Mouse (Mus musculus) frontal cortex, adult (tissue): ENCODE data around the gene Abhd14a.

Experiments
- ATAC-seq: cut with Nextera tagmentation; 2 replicates; pipeline ENCODE4 v1.9.2; 2017; ENCODE audit warnings: mild to moderate bottlenecking, moderate library complexity, mixed read lengths; ENCODE audit not compliant: low TSS enrichment

Gene Abhd14a

DNA sequence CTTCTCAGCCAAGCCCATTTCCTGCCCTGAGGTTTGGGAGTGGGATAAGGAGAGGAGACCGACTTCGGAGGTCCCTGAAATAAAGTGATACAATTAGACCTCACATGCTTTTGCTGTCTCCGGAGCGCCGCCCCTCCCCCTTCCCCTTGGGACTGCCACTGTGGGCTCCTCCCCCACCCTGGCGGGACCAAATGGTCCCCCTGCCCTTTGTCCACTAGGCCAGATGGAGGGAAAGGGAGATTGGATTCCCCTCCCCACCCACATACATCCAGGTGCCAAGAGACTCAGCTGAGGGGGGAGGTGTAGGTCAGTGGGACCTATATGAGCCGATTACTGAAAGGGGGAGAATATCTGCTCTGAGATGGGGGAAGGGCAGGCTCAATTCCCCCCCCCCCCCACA lies 5.3 kb upstream of the Abhd14a start:
- no peak for ATAC-seq

DNA sequence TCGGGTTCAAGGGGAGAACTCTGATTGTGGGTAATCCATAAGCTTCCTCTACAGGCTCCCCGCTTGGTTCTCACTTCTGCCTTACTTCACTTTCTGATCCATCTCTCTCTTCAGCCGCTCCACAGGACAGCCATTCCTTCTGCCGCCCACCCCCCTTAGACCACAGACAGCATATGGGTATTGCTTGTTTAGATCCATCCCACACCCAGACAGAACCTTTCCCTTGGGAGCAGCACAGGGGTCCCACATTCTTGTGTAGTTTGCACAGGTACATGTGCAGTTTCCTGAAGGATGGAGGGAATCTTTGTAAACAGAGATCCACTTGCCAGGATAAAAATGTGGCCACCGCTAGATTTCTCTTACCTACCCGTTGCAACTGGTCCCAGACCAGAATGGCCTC lies 4.9 kb upstream of the Abhd14a start:
- ATAC-seq, result no peak

DNA sequence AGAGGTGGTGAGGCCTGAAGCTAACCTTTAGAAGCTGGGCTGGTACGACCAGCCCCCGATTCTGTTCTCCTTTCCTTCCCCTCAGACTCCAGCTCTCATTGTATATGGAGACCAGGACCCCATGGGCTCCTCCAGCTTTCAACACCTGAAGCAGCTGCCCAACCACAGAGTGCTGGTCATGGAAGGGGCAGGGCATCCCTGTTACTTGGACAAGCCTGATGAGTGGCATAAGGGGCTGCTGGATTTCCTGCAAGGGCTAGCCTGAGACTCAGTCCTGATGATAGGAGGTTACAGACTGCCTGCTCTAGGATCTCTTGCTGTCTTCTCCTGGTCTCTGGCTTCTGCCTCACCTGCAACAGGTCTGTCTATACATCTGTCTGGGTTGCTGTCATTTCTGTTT lies 4.4 kb upstream of the Abhd14a start:
- ATAC-seq, result no peak

DNA sequence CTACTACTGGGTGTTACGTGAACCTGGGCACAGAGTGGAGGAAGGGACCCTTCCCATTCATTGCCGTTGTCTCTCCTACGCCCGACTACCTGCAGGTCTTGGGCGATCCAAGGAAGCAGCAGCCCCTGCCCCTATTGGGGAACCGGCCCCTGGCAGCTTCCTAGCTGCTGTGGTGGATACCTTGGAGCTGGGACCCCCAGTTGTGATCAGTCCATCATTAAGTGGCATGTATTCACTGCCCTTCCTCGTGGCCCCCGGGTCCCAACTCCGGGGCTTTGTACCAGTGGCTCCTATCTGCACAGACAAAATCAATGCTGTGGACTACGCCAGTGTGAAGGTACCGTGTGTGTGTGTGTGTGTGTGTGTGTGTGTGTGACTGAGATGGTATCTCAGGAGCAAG lies 3.8 kb upstream of the Abhd14a start:
- no peak for ATAC-seq

DNA sequence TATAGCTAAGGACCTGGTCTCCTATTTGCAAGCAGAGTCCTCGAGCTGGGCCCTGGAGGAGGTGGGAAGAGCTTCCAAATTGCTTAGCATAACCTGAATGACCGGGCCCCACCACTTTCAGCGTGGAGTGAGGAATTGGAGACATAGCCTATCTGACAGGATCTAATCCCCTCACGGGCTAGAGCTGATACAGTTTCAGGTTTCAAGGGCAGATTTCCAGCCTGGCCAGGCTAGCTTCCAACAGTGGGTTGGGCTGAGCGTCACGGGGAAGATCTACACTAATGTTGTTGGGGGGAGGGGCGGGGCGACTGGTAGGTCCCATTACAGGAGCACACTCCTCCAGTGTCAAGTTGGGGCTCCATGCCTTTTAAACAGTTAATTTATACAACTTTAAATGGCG lies 3.2 kb upstream of the Abhd14a start:
- ATAC-seq, result no peak

DNA sequence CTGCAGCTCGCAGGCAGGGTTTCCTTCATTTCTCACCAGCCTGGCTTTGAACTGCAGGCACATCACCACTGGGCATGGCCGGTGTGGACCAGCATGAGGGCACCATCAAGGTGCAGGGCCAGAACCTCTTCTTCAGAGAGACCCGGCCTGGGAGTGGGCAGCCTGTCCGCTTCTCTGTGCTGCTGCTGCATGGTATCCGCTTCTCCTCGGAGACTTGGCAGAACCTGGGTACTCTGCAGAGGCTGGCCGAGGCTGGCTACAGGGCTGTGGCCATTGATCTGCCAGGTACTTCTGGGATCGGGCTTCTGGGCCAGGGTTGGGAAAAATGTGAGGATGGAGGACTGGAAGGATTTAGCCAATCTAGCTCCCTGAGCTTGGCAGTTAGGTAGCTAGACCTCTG lies 2.5 kb upstream of the Abhd14a start:
- ATAC-seq, result no peak

DNA sequence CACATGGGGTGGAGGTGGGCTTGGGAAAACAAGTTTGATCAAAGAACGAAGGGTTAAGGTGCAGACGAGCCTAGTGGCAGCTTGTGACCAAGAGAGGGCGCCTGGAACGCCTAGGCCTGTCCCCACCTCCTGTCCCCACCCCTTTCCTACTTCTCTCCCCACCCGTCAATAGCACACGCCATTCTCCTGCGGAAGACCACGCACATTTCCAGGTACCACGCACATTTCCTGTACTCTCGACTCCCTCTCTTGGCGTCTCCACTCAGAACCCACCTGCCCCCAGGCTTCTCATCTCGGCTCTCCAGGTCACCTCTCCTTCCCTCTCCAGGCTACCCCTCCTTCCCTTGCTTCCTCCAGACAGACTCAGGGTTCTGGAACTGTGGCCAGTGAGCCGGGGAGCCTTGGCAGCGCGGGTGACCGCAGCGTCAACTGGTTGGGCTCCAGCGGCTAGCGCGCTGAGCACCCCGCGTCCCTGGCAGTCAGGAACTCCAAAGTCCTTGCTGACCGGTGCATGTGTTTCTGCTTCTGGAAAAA lies 1.1 kb upstream of the Abhd14a start:
- peak; percentile 58 for ATAC-seq

DNA sequence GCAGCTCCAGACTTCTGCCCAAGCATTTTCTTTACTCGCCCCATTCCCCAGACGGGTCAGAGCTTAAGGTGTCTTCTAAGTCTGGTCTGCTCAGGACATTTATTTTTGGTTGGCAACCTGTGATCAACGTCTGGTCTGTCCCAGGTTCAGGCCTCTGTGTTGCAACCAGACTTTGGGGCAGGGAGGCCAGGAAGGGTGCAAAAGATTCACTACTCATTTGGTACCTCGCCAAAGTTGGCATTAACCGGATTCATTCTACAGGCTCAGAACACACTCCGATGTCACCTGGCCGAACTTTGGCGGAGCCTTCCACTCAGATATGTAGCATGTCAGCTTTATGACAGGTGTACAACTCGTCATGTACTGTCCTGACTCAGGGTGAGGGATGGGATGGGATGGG lies 473 bp upstream of the Abhd14a start:
- no peak for ATAC-seq

DNA sequence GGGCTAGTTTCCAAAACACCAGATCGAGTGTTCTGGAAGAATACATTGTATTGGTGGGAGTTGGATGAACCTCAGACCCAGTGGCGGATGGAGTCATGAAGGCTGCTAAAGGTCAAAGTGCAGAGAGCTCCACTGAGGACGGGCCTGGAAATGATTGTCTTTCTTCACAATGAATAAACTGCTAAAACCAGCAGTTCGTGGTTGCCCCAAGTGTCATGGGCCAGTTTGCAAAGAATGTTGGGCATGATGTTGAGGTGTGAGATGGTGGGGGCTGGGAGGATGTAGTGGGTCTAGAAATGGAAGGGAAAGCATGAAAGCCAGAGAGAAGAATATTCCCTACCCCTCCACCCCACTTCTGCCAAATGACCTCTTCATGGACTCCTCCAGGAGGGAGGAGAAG lies 2.6 kb downstream of the Abhd14a start:
- ATAC-seq, result no peak

DNA sequence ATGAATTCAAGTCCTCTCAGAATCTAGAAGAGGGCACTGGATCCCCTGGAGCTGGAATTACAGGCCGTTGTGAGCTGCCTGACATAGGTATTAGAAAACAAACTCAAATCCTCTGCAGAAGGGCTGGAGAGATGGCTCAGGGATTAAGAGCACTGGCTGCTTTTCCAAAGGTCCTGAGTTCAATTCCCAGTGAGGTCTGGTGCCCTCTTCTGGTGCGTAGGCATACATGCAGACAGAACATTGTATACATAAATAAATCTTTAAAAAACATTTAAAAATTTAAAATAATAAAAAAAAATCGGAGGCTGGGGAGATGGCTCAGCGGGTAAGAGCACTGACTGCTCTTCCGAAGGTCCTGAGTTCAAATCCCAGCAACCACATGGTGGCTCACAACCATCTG lies 4.8 kb downstream of the Abhd14a start:
- ATAC-seq, result no peak

DNA sequence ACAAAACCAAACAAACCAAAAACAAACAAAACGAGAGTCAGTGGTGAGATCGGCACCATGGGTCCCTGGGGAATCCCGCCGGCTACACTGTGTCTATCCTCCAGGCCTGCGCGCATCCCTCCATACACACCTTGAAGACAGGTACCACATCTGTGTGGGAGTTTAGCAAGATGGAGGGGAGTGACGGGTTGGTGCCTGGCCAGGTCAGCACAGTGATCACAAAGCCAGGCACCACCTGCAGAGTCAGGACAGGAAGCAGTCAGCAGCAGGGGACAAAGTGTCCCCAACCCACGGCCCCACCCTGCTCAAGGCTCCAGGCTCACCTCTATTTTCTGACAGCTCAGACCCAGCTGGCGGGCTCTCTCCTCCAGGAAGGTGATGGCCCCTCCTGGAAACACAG lies 10.9 kb downstream of the Abhd14a start:
- ATAC-seq, result no peak

DNA sequence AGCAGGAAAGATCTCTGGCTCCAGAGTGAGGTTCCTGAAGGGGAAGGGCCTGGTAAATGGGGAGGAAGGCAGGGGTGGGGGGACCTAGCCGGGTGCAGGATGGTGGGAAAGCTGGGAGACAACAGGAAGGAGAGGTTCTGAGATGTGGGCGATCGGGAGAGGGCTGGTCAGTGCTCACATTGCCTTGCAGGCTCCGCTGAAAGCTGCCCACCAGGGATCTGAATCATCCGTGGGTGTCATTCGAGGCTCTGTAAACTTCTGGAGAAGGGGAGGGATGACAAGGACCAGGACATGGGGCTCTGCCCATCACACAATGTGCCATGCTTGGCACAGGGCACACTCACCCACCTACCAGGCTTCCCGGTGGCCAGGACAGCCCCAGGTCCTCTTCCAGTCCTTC lies 14.1 kb downstream of the Abhd14a start:
- 0 out of 2 replicates have a peak, but pooled peaks have one; percentile 13 for ATAC-seq

DNA sequence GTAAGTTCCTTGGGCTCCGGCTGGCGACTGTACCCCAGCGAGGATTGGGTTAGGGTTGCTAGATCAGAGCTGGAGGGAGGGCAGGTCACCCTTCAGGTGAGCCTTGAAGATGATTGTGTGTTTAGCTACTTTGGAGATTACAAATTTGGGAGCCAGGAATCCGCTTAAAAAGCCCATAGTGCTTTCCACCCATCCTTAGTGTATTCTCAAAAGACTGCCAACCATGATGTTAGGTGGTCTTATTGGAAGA lies 17.5 kb downstream of the Abhd14a start:
- no peak for ATAC-seq

DNA sequence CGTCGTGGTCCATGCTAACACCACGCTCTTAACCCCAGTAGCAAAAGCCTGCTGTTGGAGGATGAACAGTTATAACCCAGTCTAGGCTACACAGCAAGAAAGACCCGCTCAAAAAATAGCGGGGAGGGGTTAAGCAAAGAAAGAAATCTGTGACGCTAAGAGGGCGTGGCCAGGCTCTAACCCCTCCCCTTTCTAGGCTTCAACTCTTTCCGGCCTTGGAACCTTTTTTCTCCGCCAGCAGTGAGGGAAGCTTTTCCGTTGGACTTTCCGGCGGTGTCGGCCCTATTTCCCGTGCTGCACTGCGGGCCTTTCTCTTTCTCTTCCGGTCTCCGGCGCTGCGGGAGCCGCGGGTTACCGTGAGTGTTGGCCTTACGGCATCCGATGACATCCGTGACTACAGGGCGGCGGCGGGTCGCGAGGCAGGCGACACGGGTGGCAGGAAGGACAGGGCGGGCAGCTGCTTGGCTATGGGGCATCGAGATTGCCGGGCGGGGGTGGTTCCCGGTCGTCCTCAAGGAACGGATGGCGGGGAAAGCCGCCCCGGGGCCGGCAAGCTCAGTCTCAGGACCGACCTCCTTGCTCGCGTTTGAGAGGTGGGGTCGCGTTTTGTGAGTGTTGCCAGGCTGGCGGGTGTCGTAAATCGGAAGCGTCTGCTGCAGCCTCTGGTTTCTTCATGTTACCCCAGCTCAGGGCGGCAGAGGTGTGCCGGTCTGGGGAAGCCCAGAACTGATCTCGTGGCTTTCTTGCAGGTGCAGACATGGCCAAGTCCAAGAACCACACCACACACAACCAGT lies 18.1 kb downstream of the Abhd14a start, which contains the start of gene Rpl29:
TSS of gene Rpl29 (plus strand) at position 234 of the 794 bp plus-strand sequence.
- ATAC-seq, result peak; percentile 78

DNA sequence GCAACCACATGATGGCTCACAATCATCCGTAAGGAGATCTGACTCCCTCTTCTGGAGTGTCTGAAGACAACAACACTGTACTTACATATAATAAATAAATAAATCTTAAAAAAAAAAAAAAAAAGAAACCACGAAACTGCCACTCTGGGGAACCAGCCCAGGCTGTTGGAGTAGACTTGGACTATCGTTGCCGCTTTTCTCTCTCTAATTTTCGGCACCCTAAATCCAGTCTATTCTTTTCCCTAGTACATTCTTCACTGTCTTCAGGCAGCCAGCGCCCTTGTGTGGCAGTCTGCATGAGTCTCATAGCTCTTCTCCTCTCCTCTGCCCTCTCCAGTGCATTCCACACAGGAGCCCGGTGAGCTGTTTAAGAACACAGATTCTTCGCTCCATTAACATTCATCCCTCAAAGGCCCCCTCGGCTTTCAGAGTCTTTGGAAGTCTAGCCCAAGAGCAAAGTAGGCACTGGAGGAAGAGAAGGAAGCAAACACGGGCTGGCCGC lies 18.7 kb downstream of the Abhd14a start:
- peak; percentile 58 for ATAC-seq

DNA sequence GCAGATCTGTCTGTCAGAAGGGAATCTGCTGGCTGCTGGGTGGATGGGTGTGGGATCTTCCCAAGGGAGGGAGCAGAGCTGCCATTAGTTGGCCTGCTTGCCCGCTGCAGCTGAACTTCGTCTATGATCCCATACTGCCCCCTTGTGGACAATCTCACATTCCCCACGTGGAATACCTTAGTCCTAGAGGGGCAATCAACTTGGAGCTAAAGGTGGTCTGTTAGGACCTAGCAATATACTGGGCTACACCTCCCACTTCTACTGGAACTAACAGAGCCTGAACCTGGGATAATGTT lies 25.7 kb downstream of the Abhd14a start:
- peak; percentile 67 for ATAC-seq

DNA sequence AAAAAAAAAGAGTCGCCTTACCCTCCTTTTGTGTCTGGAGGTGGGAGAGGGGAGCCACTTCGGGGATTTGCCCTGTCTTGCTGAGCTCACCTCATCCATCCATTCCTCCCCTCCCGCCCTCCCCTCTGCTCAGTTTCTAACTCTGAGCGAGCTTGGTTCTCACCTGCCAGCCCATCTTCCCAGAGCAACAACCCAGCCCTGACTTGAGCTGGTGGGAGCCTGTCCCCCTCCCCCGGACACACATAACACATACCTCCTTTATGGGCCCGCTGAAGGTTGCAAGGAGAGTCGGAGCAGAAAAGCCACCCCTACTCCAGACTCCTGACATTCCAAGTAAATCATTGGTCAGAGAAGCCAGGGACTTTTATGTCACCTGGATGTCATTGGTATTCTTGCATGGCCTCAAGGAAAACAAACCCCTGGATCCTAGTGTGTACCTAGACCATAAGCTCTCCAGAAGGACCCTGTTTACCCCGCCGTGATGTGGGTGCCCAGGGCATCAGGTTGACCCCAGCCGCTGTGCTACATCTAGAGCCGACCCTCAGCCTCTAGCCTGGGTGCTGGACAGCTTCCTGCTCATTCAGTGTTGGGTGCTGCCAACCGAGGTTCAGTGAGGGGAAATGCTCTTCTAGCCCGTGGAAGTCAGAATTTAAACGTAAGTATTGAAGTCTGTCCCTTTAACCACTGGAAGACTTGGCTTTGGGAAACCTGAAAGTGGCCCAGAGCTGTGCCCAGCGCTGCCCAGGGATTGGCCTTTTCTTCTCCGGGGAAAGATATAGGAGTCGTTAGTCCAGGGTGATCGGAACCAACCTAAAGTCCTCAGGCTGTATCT lies 26.2 kb downstream of the Abhd14a start:
- no peak for ATAC-seq

DNA sequence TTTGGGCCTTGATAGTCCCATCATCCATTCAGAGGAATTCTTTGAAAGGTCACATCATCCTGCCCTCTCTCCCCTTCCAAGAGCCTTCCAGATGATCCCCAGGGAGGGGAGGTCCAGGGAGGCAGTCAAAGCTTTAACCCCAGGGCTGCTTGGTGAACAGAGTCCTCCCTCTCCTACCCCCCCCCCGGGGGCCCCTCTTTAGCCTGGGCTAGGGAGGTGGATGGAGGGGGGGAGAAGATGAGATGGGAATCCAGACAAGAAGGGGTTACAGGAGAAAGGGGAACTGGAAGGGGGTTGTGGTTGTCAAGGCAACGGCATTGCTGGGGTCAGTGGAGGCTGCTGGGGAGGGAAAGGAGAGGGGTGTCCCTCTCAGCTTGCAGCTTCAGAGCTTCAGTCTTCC lies 26.9 kb downstream of the Abhd14a start:
- no peak for ATAC-seq

DNA sequence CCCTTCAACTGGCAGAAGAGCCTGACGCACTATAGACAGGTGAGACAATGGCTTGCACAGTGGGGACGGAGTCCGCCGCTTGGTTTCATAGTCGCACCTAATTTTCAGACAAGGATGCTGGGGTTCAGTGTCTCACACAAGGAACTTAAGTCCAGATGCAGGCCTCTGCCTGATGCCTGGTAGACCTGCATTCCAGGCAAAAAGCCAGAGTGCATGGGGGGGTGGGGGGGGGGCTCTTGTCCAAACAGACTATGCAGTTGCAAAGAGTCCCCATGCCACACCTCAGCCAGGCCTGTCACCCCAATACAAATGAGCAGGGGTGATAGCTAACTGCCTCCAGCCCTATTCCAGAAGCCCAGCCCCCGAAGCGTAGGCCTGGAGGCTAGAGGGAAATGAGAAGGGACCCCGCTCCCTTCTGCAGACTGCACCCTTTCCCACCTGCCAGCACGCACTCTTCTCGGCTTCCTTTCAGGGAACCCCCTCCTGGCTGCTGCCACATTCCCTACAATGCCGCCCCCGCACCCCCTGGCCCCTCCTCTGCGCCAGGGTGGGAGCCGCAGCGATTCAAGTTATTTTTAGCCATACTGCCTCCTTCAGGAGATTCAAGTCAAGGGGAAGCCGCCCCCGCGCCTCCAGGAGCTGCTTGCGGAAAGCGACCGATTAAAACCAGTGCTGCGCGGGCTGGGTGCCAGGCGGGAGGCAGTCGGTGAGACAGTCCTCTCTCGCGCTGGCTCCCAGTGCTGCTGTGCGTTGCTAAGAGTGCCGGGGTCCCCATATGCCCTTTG lies 29.4 kb downstream of the Abhd14a start:
- ATAC-seq, result peak; percentile 75

DNA sequence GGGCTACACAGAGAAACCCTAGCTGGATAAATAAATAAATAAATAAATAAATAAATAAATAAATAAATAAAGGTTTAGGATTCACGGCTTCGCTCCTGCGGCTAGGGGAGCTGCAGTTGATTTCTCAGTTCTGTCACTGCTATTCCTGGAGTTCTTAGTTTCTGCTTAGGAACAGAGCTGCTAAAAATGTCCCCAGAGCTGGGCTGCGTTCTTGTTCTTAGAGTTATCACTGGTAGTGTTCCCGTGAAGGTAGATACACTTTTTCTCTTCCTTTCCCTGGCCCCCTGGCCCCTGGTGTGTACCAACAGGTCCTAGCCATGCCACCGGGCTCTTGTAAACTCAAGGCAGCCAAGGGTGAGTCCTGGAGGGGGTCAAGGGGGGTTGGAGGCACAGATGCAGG lies 30.7 kb downstream of the Abhd14a start:
- ATAC-seq, result peak; percentile 38; the same call in 1 of the 2 replicates

DNA sequence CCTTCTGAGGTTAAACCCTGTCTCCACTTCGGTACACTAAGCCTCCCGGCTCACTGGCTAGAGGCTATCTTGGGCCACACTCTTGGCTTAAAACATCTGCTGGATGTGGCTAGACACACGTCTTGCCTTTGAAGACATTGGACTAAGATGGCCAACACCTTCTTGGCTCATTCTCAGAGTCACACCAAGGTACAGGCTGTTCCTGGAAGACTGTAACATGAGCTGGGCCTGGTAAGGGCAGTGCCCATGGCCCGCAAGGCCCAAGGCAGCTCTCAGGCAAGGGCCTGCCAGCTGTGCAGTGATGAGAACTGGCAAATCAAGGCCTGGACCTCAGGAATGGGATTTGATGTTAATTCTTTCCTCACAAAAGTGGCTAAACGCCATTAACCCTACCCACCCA lies 33.9 kb downstream of the Abhd14a start:
- no peak for ATAC-seq

DNA sequence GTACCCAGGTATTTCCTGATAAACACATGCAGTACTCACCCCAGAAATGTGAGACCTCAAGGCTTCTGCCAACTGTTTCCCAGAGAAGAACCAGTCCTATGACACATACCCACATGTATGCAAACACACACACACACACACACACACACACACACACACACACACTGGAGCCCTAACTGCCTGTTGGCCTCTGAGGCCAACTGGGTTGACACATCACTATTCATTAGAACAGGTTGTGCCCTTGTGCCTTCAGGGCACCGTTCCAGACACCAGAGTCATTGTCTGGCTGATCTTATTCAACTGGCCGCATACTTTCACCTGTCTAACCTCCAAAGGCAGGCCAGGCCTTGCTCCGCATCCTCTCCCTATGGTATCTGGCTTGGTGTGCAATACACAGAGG lies 35.3 kb downstream of the Abhd14a start:
- ATAC-seq, result no peak
